Mouse (Mus musculus) cortical plate, adult 2 months (tissue): ENCODE results near the gene Atp5b. TPM values are rescaled to one million over a fixed set of nuclear protein-coding genes. Genes with fewer than 3 reads are reported as not detected.
"Not testable (repeated sequence)": the region's sequence is repeated elsewhere in the genome, so short reads cannot be mapped to it uniquely, and the experiment has no call there.

Experiments used
- H3K27ac ChIP-seq: fragments of 200-500 bp; 2 replicates; pipeline ENCODE4 v1.5.1; 2012; ENCODE audit warnings: low read length, control low read depth, inconsistent platforms; ENCODE audit not compliant: insufficient read depth
- H3K4me1 ChIP-seq: fragments of 200-500 bp; 2 replicates; pipeline ENCODE4 v1.6.1; 2011; ENCODE audit warnings: low read length; ENCODE audit not compliant: control insufficient read depth, insufficient read depth
- H3K4me3 ChIP-seq: fragments of 200-500 bp; 2 replicates; pipeline ENCODE4 v1.5.1; 2011; ENCODE audit warnings: mild to moderate bottlenecking, low read length, control low read depth; ENCODE audit not compliant: insufficient read depth
- CTCF ChIP-seq: fragments of 200-500 bp; IDR thresholded peaks from 2 replicates; pipeline ENCODE4 v1.5.1; 2011; ENCODE audit warnings: mild to moderate bottlenecking, control low read depth, low read length; ENCODE audit not compliant: insufficient read depth; ENCODE audit errors: extremely low read depth
- POLR2A ChIP-seq: fragments of 200-500 bp; IDR thresholded peaks from 2 replicates; pipeline ENCODE4 v1.6.1; 2011; ENCODE audit warnings: mild to moderate bottlenecking, low read length, control low read depth; ENCODE audit not compliant: insufficient read depth; ENCODE audit errors: extremely low read depth
- polyA plus RNA-seq: library from polyadenylated mRNA; depleted of rRNA; stranded (reverse); fragments of >200 nt; gene quantifications from 2 replicates; pipeline ENCODE4 v1.2.3, GENCODE M21; 2012

Atp5b gene
- polyA plus RNA-seq, 1 experiment, result 1,438 TPM

DNA sequence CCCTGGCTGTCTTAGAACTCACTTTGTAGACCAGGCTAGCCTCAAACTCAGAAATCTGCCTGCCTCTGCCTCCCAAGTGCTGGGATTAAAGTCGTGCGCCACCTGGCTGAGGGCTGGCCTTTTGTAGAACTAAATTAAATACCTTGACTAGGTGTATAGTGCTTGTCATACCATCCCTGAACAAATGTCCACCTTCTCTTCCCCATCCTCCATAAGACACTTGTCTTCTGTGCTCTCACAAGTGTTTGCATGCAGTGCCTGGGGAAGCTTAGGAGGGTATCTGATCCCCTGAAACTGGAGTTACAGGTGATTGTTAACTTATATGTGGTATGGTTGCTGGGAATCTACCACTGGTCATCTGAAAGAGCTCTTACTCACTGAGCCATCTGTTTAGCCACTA, 32.7 kb upstream of the Atp5b start:
- no peak overlapping the region for H3K4me3 ChIP-seq
- no peak overlapping the region for H3K27ac ChIP-seq
- no peak for TF ChIP-seq CTCF
- no peak for TF ChIP-seq POLR2A
- no peaks in the 10 kb centered on the region for H3K4me1 ChIP-seq

DNA sequence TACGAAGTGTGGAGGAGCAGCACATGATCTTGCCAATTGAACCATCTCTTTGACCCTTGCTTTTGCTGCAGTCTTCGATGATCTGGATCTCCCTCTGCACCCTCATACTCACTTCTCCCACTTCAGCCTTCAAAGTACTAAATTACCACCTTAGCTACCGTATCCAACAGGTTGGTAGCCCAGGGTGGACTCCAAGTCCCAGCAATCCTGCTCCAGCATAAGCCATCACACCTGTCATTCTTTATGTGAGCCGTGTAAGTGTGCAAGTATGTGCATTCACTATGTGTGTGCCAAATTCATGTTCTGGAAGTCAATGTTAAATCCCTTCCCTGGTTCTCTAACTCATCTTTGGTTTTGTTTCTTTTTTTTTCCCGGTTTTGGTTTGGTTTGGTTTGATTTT, 31.5 kb upstream of the Atp5b start:
- Histone ChIP-seq H3K27ac (no peak overlapping the region), H3K4me3 (no peak overlapping the region), H3K4me1 (no peaks in the 10 kb centered on the region)
- no peak for TF ChIP-seq CTCF
- TF ChIP-seq POLR2A, result no peak

DNA sequence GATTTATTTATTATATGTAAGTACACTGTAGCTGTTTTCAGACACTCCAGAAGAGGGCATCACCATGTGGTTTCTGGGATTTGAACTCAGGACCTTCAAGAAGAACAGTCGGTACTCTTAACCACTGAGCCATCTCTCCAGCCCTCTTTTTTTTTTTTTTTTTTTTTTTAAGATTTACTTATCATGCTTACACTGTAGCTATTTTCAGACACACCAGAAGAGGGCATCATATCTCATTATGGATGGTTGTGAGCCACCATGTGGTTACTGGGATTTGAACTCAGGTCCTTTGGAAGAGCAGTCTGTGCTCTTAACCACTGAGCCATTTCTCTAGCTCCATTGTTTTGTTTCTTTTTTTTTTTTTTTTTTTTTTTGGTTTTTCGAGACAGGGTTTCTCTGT, 30.9 kb upstream of the Atp5b start:
- not testable (repeated sequence) for H3K27ac ChIP-seq, H3K4me1 ChIP-seq, H3K4me3 ChIP-seq

DNA sequence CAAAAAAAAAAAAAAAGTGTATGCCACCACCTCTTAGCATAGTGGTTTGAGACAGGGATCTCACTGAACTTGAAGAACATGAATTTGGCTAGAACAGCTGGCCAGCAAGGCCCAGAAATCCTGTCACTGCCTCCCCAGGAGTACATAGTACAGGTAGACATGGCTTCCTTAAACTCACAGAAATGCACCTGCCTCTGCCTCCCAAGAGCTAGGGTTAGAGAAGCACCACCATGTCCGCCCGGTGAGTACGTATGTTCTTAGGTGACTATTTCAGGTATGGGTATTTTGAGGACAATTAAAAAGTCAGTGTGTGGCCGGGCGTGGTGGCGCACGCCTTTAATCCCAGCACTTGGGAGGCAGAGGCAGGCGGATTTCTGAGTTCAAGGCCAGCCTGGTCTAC, 30.1 kb upstream of the Atp5b start:
- TF ChIP-seq POLR2A (no peak), CTCF (no peak)
- peaks cover 2% of the 10 kb centered on the region; the same call in 1 of the 2 replicates for H3K4me1 ChIP-seq
- no peak overlapping the region for H3K4me3 ChIP-seq
- no peak overlapping the region for H3K27ac ChIP-seq

DNA sequence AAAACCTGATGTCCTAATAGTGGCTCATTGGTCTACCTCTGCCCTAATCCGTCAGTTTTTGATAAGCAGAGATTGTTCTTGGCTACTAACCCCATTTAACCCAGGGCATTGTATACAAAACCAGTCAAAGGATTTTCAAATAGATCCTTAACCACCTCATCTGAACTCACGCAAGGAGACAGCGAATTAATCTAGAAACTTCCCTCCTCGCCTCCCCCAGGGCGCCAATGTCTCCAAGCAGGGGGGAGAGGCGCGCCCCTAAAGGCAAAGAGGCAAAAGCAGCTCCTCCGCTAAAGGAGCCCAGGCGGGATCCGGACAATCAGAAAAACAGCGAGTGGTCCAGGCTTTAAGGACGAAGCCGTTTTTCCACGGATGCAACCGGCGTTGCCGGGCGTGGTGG, 24.9 kb upstream of the Atp5b start:
- H3K4me1 ChIP-seq, result peaks cover 8% of the 10 kb centered on the region
- peak overlapping the region; percentile 98 for H3K27ac ChIP-seq
- TF ChIP-seq POLR2A (no peak), CTCF (no peak)
- H3K4me3 ChIP-seq, result peak overlapping the region; percentile 90

DNA sequence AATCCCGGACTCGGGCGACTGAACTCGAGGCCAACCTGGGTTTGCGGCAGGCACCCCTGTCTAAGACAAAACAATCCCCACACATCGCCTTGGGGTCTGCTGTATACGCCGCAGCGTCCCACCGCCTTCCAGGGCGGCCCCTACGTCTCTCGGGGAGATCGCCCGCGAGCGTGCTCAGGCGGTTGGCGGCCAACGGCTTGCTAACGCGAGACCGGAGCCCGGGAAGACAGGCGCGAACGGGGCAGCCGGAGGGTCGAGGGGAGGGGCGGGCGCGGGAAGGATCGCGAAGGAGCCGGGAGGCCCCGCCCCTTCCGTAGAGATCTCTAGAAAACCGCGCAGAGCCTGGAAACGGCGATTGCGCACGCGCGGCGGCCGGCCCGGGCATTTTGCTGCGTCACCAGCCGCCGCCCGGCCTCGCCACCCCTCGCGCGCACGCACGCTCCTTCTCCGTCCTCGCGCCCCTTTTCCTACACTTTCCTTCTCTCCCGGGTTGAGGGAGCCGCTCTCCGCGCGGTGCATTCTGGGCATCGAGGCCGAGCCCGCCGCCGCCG, 24.4 kb upstream of the Atp5b start, which contains the start of gene Ptges3:
Gene Ptges3, plus strand, starts transcription at position 354 of the 551 bp plus-strand sequence.
- Histone ChIP-seq H3K27ac (peak within 1 kb of the TSS; percentile 98), H3K4me1 (peaks cover 8% of the 10 kb centered on the region), H3K4me3 (peak within 1 kb of the TSS; percentile 90)
- TF ChIP-seq CTCF (no peak), POLR2A (peak; percentile 52)

DNA sequence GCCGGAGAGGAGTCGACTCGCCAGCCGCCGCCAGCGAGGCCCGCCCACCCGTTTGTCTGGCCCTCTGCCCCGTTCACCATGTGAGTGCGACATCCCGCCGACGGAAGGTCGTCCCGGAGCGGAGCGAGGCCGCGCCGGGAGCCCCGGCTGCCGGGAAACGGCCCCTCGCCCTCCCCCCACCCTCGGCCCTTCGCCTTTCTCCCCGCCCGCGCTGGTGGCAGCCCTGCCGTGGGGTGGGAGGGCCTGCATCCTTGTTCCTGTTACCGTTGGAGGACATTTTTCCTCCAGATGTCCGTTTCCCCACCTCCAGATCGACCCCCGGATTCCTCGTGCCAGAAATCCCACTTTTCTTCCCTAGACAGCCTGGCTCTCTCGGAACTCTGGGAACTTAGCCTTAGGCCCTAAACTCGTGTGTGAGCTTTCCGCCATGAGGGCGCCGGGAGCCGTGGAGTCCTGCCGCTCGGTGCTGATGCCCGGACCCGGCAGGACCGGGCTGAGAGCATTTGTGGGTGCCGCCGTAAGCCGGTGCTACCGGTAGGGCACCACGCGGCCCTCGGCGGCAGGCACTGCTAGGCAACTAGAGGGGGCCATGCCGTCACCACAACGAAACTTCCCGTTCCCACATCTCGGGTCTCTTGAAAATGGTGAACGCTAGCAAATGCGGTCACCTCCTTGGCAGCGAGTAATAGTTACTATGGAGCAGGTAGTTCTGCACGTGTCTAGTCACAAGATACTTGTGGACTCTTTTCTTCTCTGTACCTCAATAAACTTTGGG, 23.7 kb upstream of the Atp5b start:
- peaks cover 8% of the 10 kb centered on the region for H3K4me1 ChIP-seq
- no peak for TF ChIP-seq POLR2A
- TF ChIP-seq CTCF, result no peak
- peak overlapping the region; percentile 90 for H3K4me3 ChIP-seq
- H3K27ac ChIP-seq, result peak overlapping the region; percentile 78

DNA sequence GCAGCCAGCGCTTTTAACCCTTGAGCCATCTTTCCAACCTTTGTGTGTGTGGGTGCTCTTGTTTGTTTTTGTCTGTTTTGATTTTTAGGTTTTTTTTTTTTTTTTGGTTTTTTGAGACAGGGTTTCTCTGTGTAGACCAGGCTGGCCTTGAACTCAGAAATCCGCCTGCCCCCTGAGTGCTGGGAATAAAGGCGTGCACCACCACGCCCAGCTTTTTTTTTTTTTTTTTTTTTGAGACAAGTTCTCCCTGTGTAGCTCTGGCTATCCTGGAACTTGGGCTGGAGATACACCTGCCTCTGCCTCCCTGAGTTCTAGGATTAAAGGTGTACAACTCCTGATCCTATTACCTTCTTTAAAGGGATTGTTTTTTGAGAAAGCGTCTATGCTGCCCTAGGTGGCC, 22.0 kb upstream of the Atp5b start:
- TF ChIP-seq CTCF, result no peak
- TF ChIP-seq POLR2A, result no peak
- Histone ChIP-seq H3K4me3 (no peak overlapping the region), H3K27ac (no peak overlapping the region), H3K4me1 (peaks cover 8% of the 10 kb centered on the region)

DNA sequence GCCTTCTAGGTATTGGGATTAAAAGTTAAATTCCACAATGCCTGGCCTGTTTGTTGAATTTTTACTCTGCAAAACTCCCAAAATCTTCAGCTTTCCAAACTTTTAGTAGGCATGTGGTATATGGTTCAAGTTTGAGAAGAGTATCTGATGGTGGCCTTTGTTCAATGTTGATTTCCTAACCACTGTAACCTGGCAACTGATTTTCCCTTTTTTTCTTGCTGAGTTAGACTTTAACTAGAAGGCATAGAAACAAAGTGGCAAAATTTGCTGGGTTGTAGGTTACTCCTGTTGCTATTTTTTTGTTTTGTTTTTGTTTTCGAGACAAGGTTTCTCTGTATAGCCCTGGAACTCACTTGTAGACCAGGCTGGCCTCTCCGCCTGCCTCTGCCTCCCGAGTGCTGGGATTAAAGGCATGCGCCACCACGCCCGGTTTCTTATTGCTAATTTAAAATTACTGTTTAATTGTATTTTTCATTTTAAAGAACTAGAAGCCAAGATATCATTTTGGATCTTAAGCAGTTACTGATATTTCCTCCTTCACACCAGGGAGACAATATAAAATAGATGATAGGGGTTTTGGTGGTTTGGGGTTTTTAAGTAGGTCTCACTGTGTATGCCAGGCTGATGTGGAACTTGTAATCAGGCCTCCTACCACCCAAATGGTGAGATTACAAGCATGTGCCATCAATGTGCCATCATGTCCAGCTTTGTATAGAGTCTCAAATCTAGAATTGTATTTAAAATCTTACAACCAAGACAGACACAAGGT, 20.7 kb upstream of the Atp5b start:
- TF ChIP-seq CTCF (no peak), POLR2A (no peak)
- Histone ChIP-seq H3K27ac (no peak overlapping the region), H3K4me3 (no peak overlapping the region), H3K4me1 (peaks cover 8% of the 10 kb centered on the region)
